Mouse (Mus musculus) layer of hippocampus, adult 11-12 months (tissue): Measurements from ENCODE around the gene Ing4.
"Not testable (repeated sequence)": the region's sequence is repeated elsewhere in the genome, so short reads cannot be mapped to it uniquely, and the experiment has no call there.

Experiments used
- DNase-seq: peaks from one replicate; pipeline ENCODE4 v3.0.0; 2022; ENCODE audit warnings: low spot score

Ing4 gene

GRCm38 (mm10) chr6:125041047-125041446 lies 1.5 kb downstream of the Ing4 start:
- no peak for DNase-seq

GRCm38 (mm10) chr6:125042081-125042480 lies 2.5 kb downstream of the Ing4 start:
- no peak for DNase-seq

GRCm38 (mm10) chr6:125046691-125047090 lies 7.1 kb downstream of the Ing4 start:
- DNase-seq = peak; percentile 77

- DNase-seq = no peak
Measured at GRCm38 (mm10) chr6:125049678-125050077, 10.1 kb downstream of the Ing4 start, which contains the start of gene Acrbp. Acrbp (plus strand) TSS chr6:125049689.

GRCm38 (mm10) chr6:125051237-125051636 lies 11.7 kb downstream of the Ing4 start:
- DNase-seq = no peak

- no peak for DNase-seq
Measured at GRCm38 (mm10) chr6:125061493-125061892, 21.9 kb downstream of the Ing4 start.

- no peak for DNase-seq
Measured at GRCm38 (mm10) chr6:125062511-125062910, 23.0 kb downstream of the Ing4 start.

GRCm38 (mm10) chr6:125063906-125064305 lies 24.3 kb downstream of the Ing4 start:
- DNase-seq = no peak

GRCm38 (mm10) chr6:125065223-125065622 lies 25.7 kb downstream of the Ing4 start:
- DNase-seq = not testable (repeated sequence)

- DNase-seq = no peak
Measured at GRCm38 (mm10) chr6:125067571-125067995, 28.0 kb downstream of the Ing4 start, which contains the start of gene Lpar5. Lpar5 (plus strand) TSS chr6:125067920.

GRCm38 (mm10) chr6:125071170-125071895 lies 31.8 kb downstream of the Ing4 start:
- peak; percentile 28 for DNase-seq

GRCm38 (mm10) chr6:125071896-125072279 lies 32.3 kb downstream of the Ing4 start:
- DNase-seq = peak; percentile 67

- DNase-seq = no peak
Measured at GRCm38 (mm10) chr6:125073825-125074224, 34.3 kb downstream of the Ing4 start.

GRCm38 (mm10) chr6:125081394-125081793 lies 41.8 kb downstream of the Ing4 start:
- DNase-seq = no peak

- peak; percentile 84 for DNase-seq
Measured at GRCm38 (mm10) chr6:125081797-125082560, 42.4 kb downstream of the Ing4 start.

GRCm38 (mm10) chr6:125082801-125083386 lies 43.3 kb downstream of the Ing4 start:
- no peak for DNase-seq

GRCm38 (mm10) chr6:125084424-125084823 lies 44.9 kb downstream of the Ing4 start:
- DNase-seq = peak; percentile 78

GRCm38 (mm10) chr6:125087937-125088336 lies 48.4 kb downstream of the Ing4 start:
- no peak for DNase-seq

- DNase-seq = peak; percentile 80
Measured at GRCm38 (mm10) chr6:125088561-125089321, 49.2 kb downstream of the Ing4 start.

- DNase-seq = peak; percentile 88
Measured at GRCm38 (mm10) chr6:125089521-125090321, 50.2 kb downstream of the Ing4 start.
